Mouse (Mus musculus) spleen, adult 2 months (tissue): ENCODE data around the gene Ralbp1.

ENCODE experiments used
- CTCF ChIP-seq: fragments of 200-500 bp; IDR thresholded peaks from 2 replicates; pipeline ENCODE4 v1.5.1; 2011; ENCODE audit warnings: mild to moderate bottlenecking, inconsistent platforms; ENCODE audit not compliant: insufficient read depth, insufficient read length, insufficient replicate concordance; ENCODE audit errors: extremely low read depth
- POLR2A ChIP-seq: fragments of 200-500 bp; IDR thresholded peaks from 2 replicates; pipeline ENCODE4 v1.6.1; 2011; ENCODE audit warnings: low read depth, low read length, inconsistent platforms

DNA sequence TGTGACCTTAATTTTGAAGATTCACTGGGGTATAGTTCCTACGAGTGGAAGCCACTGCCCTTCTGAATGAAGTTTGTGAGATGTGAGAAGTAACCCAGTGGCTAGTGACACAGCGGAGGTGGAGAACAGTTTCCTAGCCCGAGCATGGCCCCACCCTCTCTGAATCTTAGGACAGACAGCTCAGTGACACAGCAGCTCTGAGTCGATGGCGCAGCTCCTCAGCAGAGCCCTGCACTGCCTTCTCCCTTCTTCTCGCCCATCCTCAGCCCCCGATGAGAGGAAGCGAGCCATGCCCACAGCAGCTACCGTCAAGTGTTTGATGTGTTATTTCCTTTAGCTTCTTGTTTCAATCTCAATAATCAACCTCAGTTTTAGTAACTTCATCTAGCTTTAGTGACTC, 59.3 kb downstream of the Ralbp1 start:
- TF ChIP-seq CTCF (no peak), POLR2A (no peak)
